Mouse (Mus musculus): ENCODE data around the gene Sap30bp. TPM values are rescaled to one million over a fixed set of nuclear protein-coding genes. Genes with fewer than 3 reads are reported as not detected.
A peak's percentile ranks its signal among the peaks of the same experiment; 100 is the strongest.

Sap30bp gene
- polyA plus RNA-seq, 1 experiment from 2014 or later = 51.0 TPM

DNA sequence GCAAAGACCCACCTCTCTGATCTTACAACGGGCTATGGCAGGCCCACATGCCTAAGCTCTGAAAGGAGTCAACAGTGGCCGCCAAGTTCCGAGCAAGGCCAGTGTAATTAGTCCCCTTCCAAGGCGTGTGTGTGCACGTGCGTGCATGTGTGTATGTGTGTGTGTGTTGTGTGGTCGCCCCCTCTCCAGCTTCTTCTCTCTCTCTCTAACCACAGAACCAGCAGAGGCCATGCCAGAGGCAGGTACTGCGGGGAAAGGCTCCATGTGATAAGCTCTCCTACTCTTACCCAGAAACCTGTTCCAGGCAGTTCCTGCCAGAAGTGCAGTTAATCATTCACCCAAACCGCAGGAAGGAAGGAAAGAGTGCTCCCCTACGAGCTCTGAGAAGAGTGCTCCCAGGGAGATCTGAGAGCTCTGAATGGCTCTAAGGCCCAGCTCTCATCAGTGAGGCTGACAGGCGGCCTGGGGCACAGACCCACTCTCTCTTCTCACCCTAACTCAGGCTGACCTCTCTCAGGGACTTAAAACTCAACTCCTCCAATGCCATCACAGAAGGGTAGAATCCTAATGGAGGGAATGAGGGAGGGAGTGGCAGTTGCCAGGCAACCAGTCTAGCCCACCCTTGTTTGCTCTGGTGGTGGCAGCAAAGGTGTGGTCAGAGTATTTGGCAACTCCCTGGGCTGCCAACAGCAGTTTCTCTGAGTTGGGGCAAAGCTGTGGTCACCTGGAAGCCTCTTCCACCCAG is 21.3 kb upstream of the Sap30bp start, which contains the start of gene Smim6:
Smim6 (plus strand) TSS at position 386 of the 745 bp plus-strand sequence.
- no peak for ATAC-seq (ENCODE audit: low FRiP score)
- H3K4me1 ChIP-seq = no peaks in the 10 kb centered on the region
- H3K9ac ChIP-seq = no peak within 1 kb of the TSS
- peaks cover 59% of the 10 kb centered on the region for H3K36me3 ChIP-seq
- no peak within 1 kb of the TSS for H3K4me2 ChIP-seq (replicated peaks)
- whole genome bisulfite sequencing = 83% methylated on average over 11 of the region's 11 CpGs
- no peak within 1 kb of the TSS for H3K4me3 ChIP-seq
- H3K27me3 ChIP-seq = no peaks in the 10 kb centered on the region
- H3K9me3 ChIP-seq (replicated peaks) = no peaks in the 10 kb centered on the region
- H3K27ac ChIP-seq = no peak within 1 kb of the TSS

DNA sequence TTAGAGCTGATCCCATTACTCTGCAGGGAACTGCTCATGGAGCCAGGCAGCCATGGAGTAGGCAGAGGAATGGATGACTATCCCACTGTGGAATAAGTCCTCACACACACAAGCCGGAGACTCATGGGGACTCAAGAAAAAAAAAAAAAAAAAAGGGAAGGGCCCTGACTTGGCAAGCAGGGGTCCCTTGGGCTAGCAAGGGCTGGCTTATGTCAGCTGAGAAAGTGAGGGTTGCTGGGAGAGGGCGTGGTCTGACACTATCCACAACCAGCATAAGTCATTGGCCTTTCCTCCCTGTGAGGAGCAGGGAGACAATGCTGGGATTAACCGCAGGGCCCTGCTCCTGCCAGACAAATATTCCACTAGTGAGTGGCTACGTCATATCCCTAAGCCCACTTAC is 16.5 kb upstream of the Sap30bp start:
- no peaks in the 10 kb centered on the region for H3K27me3 ChIP-seq
- H3K4me3 ChIP-seq = no peak overlapping the region
- H3K4me2 ChIP-seq (replicated peaks) = no peak overlapping the region
- no peaks in the 10 kb centered on the region for H3K4me1 ChIP-seq
- ATAC-seq (ENCODE audit: low FRiP score) = no peak
- peaks cover 50% of the 10 kb centered on the region for H3K36me3 ChIP-seq
- WGBS = 87% methylated on average over 4 of the region's 4 CpGs
- H3K9ac ChIP-seq = no peak overlapping the region
- H3K9me3 ChIP-seq (replicated peaks) = no peaks in the 10 kb centered on the region
- H3K27ac ChIP-seq = no peak overlapping the region

DNA sequence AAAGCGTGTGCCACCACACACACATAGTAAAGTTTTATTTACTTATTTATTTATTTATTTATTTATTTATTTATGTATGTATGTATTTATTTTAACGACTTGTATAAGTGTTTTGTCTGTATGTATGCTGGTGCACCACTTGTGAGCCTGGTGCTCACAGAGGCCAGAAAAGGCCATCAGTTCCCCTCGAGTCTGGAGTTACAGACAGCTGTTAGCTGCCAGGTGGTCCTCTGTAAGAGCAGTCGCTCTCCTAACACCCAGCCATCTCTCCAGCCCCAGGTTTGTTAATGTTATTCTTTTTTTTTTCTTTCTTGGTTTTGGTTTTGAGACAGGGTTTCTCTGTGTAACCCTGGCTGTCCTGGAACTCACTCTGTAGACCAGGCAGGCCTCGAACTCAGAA is 14.4 kb upstream of the Sap30bp start:
- H3K9ac ChIP-seq = no peak overlapping the region

DNA sequence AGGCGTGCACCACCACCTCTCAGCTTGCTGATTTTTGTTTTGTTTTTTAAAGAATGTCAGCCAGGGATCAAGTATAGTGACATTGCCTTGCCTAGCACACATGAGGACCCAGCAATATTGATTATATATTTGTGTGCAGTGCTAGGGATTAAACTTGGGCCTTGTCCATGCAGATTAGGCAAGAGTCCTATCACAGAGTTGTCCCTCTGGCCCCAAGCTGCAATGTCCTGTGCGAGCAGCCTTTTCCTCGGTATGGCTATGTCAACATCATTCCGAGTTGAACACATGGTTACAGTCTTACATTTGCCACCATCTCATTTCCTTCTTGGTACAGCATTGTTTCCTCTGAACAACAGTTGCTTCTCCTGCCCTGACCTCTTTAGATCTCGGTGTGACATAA is 14.0 kb upstream of the Sap30bp start:
- no peak overlapping the region for H3K9ac ChIP-seq
- H3K4me3 ChIP-seq = no peak overlapping the region
- no peaks in the 10 kb centered on the region for H3K27me3 ChIP-seq
- H3K4me2 ChIP-seq (replicated peaks) = no peak overlapping the region
- 88% methylated on average over 5 of the region's 5 CpGs for WGBS
- H3K4me1 ChIP-seq = no peaks in the 10 kb centered on the region
- H3K9me3 ChIP-seq (replicated peaks) = no peaks in the 10 kb centered on the region
- H3K27ac ChIP-seq = no peak overlapping the region
- no peak for ATAC-seq (ENCODE audit: low FRiP score)
- H3K36me3 ChIP-seq = peaks cover 46% of the 10 kb centered on the region

More for the DNA sequence above, 14.4 kb upstream of the Sap30bp start:
- no peaks in the 10 kb centered on the region for H3K27me3 ChIP-seq
- H3K9me3 ChIP-seq (replicated peaks) = no peaks in the 10 kb centered on the region
- ATAC-seq (ENCODE audit: low FRiP score) = no peak
- H3K4me2 ChIP-seq (replicated peaks) = no peak overlapping the region
- no peak overlapping the region for H3K4me3 ChIP-seq
- 88% methylated on average over 5 of the region's 5 CpGs for WGBS
- peaks cover 47% of the 10 kb centered on the region for H3K36me3 ChIP-seq
- H3K4me1 ChIP-seq = no peaks in the 10 kb centered on the region
- no peak overlapping the region for H3K27ac ChIP-seq

- peaks cover 49% of the 10 kb centered on the region for H3K36me3 ChIP-seq
- no peak overlapping the region for H3K4me2 ChIP-seq (replicated peaks)
- no peaks in the 10 kb centered on the region for H3K4me1 ChIP-seq
- no peak overlapping the region for H3K4me3 ChIP-seq
- no peak for ATAC-seq (ENCODE audit: low FRiP score)
- H3K9me3 ChIP-seq (replicated peaks) = no peaks in the 10 kb centered on the region
- no peak overlapping the region for H3K27ac ChIP-seq
- WGBS = 47% methylated on average over 6 of the region's 6 CpGs
- H3K27me3 ChIP-seq = no peaks in the 10 kb centered on the region
- H3K9ac ChIP-seq = no peak overlapping the region
These were observed 12.8 kb upstream of the Sap30bp start for GRCm38 (mm10) chr11:115920110-115920818.

DNA sequence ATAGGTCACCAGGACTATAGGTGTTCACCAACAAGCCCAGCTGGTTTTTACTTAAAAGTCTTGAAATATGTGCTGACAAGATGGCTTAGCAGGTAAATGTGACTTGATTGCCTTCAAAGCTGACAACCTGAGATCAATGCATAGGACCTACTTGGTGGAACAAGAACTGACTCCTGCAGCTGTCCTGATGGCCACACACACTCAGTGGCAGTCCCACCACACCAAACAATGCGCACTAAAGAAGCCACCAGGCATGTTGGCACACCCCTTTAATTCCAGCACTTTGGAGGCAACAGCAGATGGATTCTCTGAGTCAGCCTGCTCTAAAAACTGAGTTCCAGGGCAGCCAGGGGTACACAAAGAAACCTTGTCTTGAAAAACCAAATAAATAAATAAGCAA is 11.1 kb upstream of the Sap30bp start:
- 90% methylated on average over 1 of the region's 1 CpGs for WGBS

DNA sequence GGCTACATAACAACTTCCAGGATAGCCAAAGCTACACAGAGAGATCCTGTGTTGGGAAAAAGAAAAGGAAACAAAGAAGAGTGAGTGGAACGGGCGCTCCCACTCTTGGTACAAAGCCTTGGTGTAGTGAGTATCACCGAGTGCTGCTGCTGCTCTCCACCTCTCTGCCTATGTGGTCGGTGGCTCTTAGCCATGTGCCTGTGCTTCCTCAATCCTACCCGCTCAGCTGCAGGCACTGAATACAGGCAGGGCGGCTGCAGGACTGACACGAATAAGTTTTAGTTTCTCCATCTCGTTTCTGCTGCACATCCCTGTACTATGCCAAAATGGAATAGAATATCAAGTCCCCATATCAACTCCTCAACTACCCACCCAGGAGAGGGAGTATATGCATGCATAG is 4.1 kb upstream of the Sap30bp start:
- Histone ChIP-seq H3K27me3 (no peaks in the 10 kb centered on the region), H3K4me3 (no peak overlapping the region), H3K4me1 (peaks cover 15% of the 10 kb centered on the region), H3K4me2 (replicated peaks) (no peak overlapping the region), H3K36me3 (peaks cover 40% of the 10 kb centered on the region), H3K9ac (no peak overlapping the region), H3K27ac (no peak overlapping the region), H3K9me3 (replicated peaks) (no peaks in the 10 kb centered on the region)
- 95% methylated on average over 8 of the region's 8 CpGs for WGBS
- no peak for ATAC-seq (ENCODE audit: low FRiP score)

More for the DNA sequence above, 11.1 kb upstream of the Sap30bp start:
- Histone ChIP-seq H3K36me3 (peaks cover 39% of the 10 kb centered on the region), H3K4me1 (no peaks in the 10 kb centered on the region), H3K4me3 (no peak overlapping the region), H3K9ac (no peak overlapping the region), H3K9me3 (replicated peaks) (no peaks in the 10 kb centered on the region), H3K27me3 (no peaks in the 10 kb centered on the region), H3K27ac (no peak overlapping the region), H3K4me2 (replicated peaks) (no peak overlapping the region)
- ATAC-seq (ENCODE audit: low FRiP score) = no peak

- H3K4me3 ChIP-seq = no peak overlapping the region
- no peaks in the 10 kb centered on the region for H3K9me3 ChIP-seq (replicated peaks)
- ATAC-seq (ENCODE audit: low FRiP score) = no peak
- H3K27me3 ChIP-seq = no peaks in the 10 kb centered on the region
- peaks cover 23% of the 10 kb centered on the region for H3K4me1 ChIP-seq
- 81% methylated on average over 2 of the region's 3 CpGs for WGBS
- H3K9ac ChIP-seq = no peak overlapping the region
- H3K4me2 ChIP-seq (replicated peaks) = no peak overlapping the region
- H3K36me3 ChIP-seq = peaks cover 34% of the 10 kb centered on the region
- H3K27ac ChIP-seq = no peak overlapping the region
These were observed 3.3 kb upstream of the Sap30bp start for GRCm38 (mm10) chr11:115929818-115930217.

DNA sequence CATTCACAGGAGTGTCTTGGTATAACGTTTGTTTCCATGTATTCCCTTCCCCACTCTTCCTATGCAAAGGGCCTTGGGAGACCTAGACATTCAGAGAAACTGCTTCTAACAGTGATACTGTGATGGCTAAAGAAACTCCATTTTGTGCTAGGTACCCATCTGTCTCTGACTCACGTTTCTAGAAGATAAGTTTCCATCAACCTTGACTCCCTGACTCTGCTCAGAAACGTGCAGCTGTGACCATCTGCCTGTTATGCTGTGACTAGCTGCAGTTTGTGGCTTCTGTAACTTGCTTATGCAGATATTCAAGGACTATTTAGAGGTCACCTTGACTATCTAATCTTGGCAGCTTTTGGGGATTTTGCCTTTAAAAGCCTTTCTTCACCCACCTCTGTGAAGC is 1.8 kb upstream of the Sap30bp start:
- Histone ChIP-seq H3K9ac (no peak overlapping the region), H3K9me3 (replicated peaks) (no peaks in the 10 kb centered on the region), H3K27me3 (no peaks in the 10 kb centered on the region), H3K4me2 (replicated peaks) (no peak overlapping the region), H3K27ac (no peak overlapping the region), H3K4me1 (peaks cover 28% of the 10 kb centered on the region), H3K4me3 (no peak overlapping the region), H3K36me3 (peaks cover 37% of the 10 kb centered on the region)
- ATAC-seq (ENCODE audit: low FRiP score) = no peak
- 65% methylated on average over 3 of the region's 3 CpGs for WGBS

DNA sequence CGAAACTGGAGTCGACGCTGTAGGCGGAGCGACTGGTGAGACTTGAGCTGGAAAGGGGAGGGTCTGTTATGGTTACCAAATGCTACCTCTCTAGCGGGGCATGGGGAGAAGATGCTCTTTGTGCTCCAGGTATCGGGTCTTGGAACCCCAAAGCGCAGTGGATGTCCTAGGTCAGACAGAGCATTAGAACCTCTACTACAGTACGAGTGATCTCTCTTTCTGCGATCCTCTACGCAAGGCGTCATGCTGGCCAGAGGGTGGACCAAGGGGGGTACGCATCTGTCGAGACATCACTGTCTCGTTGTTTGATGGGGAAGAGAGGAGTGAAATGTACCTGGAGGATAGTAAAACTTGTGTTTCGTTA is 647 bp downstream of the Sap30bp start:
- 0% methylated on average over 16 of the region's 16 CpGs for whole genome bisulfite sequencing
- peak; percentile 71 for ATAC-seq (ENCODE audit: low FRiP score)
- Histone ChIP-seq H3K27ac (peak overlapping the region; percentile 8; the same call in 1 of the 2 replicates), H3K9ac (peak overlapping the region; percentile 80), H3K4me2 (replicated peaks) (peak overlapping the region; percentile 87), H3K4me1 (peaks cover 28% of the 10 kb centered on the region), H3K27me3 (no peaks in the 10 kb centered on the region), H3K9me3 (replicated peaks) (no peaks in the 10 kb centered on the region), H3K4me3 (peak overlapping the region; percentile 89), H3K36me3 (peaks cover 38% of the 10 kb centered on the region)

DNA sequence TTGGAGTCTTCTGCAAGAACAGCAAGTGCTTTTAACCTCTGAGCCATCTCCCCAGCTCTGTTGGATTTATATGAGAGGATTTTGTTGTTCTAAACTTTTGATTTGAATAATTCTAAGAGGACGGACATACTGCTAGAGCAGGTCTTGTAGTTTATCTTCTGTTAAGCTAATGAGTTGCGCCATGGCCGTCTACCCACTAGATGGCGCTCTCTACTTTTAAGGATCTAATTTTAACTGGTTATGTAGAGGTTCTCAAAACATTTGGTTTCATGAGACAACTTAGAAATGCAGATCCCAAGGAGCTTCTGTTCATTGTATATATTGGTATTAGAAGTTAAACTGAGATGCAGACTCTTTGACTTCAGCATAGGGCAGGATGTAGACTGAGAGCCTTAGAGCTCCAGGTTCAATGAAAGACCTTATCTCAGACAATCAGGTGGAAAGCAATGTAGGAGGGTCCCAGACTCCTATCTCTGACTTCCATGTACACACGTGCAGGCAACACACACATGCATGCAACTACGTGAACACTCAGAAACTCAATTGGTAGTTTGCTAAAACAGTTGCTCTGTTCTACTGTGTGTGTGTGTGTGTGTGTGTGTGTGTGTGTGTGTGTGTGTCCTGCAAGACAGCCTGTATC is 6.7 kb downstream of the Sap30bp start:
- Histone ChIP-seq H3K4me1 (peaks cover 5% of the 10 kb centered on the region), H3K9ac (no peak overlapping the region), H3K4me3 (no peak overlapping the region), H3K27me3 (no peaks in the 10 kb centered on the region), H3K9me3 (replicated peaks) (no peaks in the 10 kb centered on the region), H3K27ac (no peak overlapping the region), H3K36me3 (peaks cover 82% of the 10 kb centered on the region), H3K4me2 (replicated peaks) (no peak overlapping the region)
- ATAC-seq (ENCODE audit: low FRiP score) = no peak
- 43% methylated on average over 6 of the region's 6 CpGs for WGBS

DNA sequence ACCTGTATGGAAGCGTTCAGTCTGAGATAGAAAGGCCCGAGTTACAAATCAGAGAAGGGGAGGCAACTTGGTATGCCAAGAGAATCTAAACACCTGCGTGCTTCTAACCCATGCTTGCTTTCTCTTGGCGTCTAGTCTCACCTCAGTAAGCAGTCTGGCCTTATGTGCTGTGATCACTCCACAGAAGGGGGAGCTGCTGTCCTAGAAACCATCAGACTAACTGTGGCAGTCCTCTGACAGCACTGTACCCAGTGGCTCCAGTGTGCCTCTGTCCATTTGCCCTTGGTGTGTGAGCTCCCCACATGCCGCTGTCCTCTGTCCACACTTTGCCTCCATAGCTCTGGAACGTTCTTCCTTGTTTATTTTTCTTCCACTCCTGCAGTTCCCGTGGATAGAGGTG is 8.9 kb downstream of the Sap30bp start:
- Histone ChIP-seq H3K36me3 (peaks cover 88% of the 10 kb centered on the region), H3K9ac (no peak overlapping the region), H3K27ac (no peak overlapping the region), H3K27me3 (no peaks in the 10 kb centered on the region), H3K4me3 (no peak overlapping the region), H3K4me2 (replicated peaks) (no peak overlapping the region), H3K4me1 (no peaks in the 10 kb centered on the region), H3K9me3 (replicated peaks) (no peaks in the 10 kb centered on the region)
- no peak for ATAC-seq (ENCODE audit: low FRiP score)
- WGBS = 80% methylated on average over 7 of the region's 7 CpGs

Measured in hindbrain, embryonic 12.5 days (tissue).